Mouse (Mus musculus) megakaryocyte, embryonic 14.5 days (primary cell): Measurements from ENCODE around the gene Cnih4. TPM values are rescaled to one million over a fixed set of nuclear protein-coding genes. Genes with fewer than 3 reads are reported as not detected.

Experiments
- H3K27me3 ChIP-seq: replicated peaks from 2 replicates; pipeline ENCODE3; 2012; ENCODE audit warnings: inconsistent platforms
- H3K36me3 ChIP-seq: replicated peaks from 2 replicates; pipeline ENCODE3; 2012; ENCODE audit warnings: low read length, inconsistent platforms, mixed read lengths
- H3K4me1 ChIP-seq: 2 replicates; pipeline ENCODE4 v1.6.1; 2012; ENCODE audit warnings: inconsistent platforms
- H3K4me3 ChIP-seq: replicated peaks from 2 replicates; pipeline ENCODE3; 2012; ENCODE audit warnings: moderate library complexity, mild to moderate bottlenecking, inconsistent platforms
- H3K9me3 ChIP-seq: 2 replicates; pipeline ENCODE4 v1.6.1; 2012; ENCODE audit warnings: inconsistent platforms
- FLI1 ChIP-seq: IDR thresholded peaks from 2 replicates; pipeline ENCODE4 v1.6.1; 2012; ENCODE audit warnings: low read length, inconsistent platforms, mixed read lengths
- GATA1 ChIP-seq: IDR thresholded peaks from 3 replicates; pipeline ENCODE4 v1.6.1; 2012; ENCODE audit warnings: mixed read lengths, low read length, inconsistent platforms, borderline replicate concordance
- polyA plus RNA-seq: library from polyadenylated mRNA; stranded (reverse); fragments of >175 nt; gene quantifications from 2 replicates; pipeline ENCODE4 v1.2.3, GENCODE M21; 2012; ENCODE audit warnings: low replicate concordance; ENCODE audit not compliant: insufficient read depth

Cnih4 gene
- polyA plus RNA-seq, 1 experiment = 17.4 TPM

GRCm38 (mm10) chr1:181210601-181211402, 66.3 kb downstream of the Cnih4 start:
- Histone ChIP-seq H3K4me3 (peak overlapping the region; percentile 96), H3K9me3 (no peaks in the 10 kb centered on the region), H3K27me3 (no peaks in the 10 kb centered on the region), H3K4me1 (peaks cover 45% of the 10 kb centered on the region), H3K36me3 (peaks cover 52% of the 10 kb centered on the region)
- no peak for TF ChIP-seq GATA1
- TF ChIP-seq FLI1 = no peak

GRCm38 (mm10) chr1:181211403-181211919, 67.0 kb downstream of the Cnih4 start:
- peaks cover 46% of the 10 kb centered on the region for H3K36me3 ChIP-seq
- H3K4me1 ChIP-seq = peaks cover 51% of the 10 kb centered on the region
- TF ChIP-seq FLI1 (no peak), GATA1 (no peak)
- H3K27me3 ChIP-seq = no peaks in the 10 kb centered on the region
- no peaks in the 10 kb centered on the region for H3K9me3 ChIP-seq
- H3K4me3 ChIP-seq = peak overlapping the region; percentile 96

- no peaks in the 10 kb centered on the region for H3K27me3 ChIP-seq
- TF ChIP-seq GATA1 (no peak), FLI1 (peak; percentile 26; the same call in 1 of the 2 replicates)
Measured at GRCm38 (mm10) chr1:181211920-181212633, 67.6 kb downstream of the Cnih4 start, which contains the start of gene Wdr26. Wdr26 (minus strand) TSS chr1:181212001.

GRCm38 (mm10) chr1:181214296-181215035, 70.0 kb downstream of the Cnih4 start:
- no peaks in the 10 kb centered on the region for H3K27me3 ChIP-seq
- peaks cover 51% of the 10 kb centered on the region for H3K4me1 ChIP-seq
- H3K9me3 ChIP-seq = no peaks in the 10 kb centered on the region
- TF ChIP-seq FLI1 (no peak), GATA1 (no peak)
- no peak overlapping the region for H3K4me3 ChIP-seq
- peaks cover 26% of the 10 kb centered on the region for H3K36me3 ChIP-seq

More at GRCm38 (mm10) chr1:181211920-181212633, 67.6 kb downstream of the Cnih4 start, which contains the start of gene Wdr26:
- Histone ChIP-seq H3K4me1 (peaks cover 55% of the 10 kb centered on the region), H3K4me3 (peak within 1 kb of the TSS; percentile 96), H3K9me3 (no peaks in the 10 kb centered on the region), H3K36me3 (peaks cover 40% of the 10 kb centered on the region)

- no peaks in the 10 kb centered on the region for H3K9me3 ChIP-seq
- H3K4me1 ChIP-seq = peaks cover 53% of the 10 kb centered on the region
- no peaks in the 10 kb centered on the region for H3K27me3 ChIP-seq
- TF ChIP-seq GATA1 (no peak), FLI1 (no peak)
- peaks cover 33% of the 10 kb centered on the region for H3K36me3 ChIP-seq
- H3K4me3 ChIP-seq = no peak overlapping the region
Measured at GRCm38 (mm10) chr1:181216315-181216714, 71.8 kb downstream of the Cnih4 start.

Other genes starting within 250 kb of the Cnih4 start
- 54.5 and 76.2 TPM in 2 replicates for gene Pycr2, start 240.4 kb upstream of the Cnih4 start, polyA plus RNA-seq
- gene Lefty1, start 209.7 kb upstream of the Cnih4 start, polyA plus RNA-seq = 0.83 TPM in 1 of 2 replicates, not detected in the other
- 1.5 and 6.7 TPM in 2 replicates for gene Tmem63a, start 202.3 kb upstream of the Cnih4 start, polyA plus RNA-seq
- gene Ephx1, start 123.8 kb upstream of the Cnih4 start, polyA plus RNA-seq = not detected in 2 replicates
- gene 9130409I23Rik, start 93.5 kb upstream of the Cnih4 start, polyA plus RNA-seq = not detected in 2 replicates
- gene Nvl, start 489 bp upstream of the Cnih4 start, polyA plus RNA-seq = 2.5 and 4.2 TPM in 2 replicates
- 11.4 and 14.3 TPM in 2 replicates for gene Wdr26, start 67.3 kb downstream of the Cnih4 start, polyA plus RNA-seq
- gene Cnih3, start 207.9 kb downstream of the Cnih4 start, polyA plus RNA-seq = not detected in 2 replicates